Mouse (Mus musculus) bone marrow, adult 2 months (tissue): ENCODE results near the gene Epha7.

Experiments used
- CTCF ChIP-seq: fragments of 200-500 bp; IDR thresholded peaks from 2 replicates; pipeline ENCODE4 v1.5.1; 2011; ENCODE audit warnings: low read length, control low read depth; ENCODE audit not compliant: control insufficient read depth, insufficient read depth
- POLR2A ChIP-seq: fragments of 200-500 bp; IDR thresholded peaks from 2 replicates; pipeline ENCODE4 v1.6.1; 2011; ENCODE audit warnings: low read depth, mild to moderate bottlenecking, control low read depth, low read length, borderline replicate concordance; ENCODE audit not compliant: control insufficient read depth

DNA sequence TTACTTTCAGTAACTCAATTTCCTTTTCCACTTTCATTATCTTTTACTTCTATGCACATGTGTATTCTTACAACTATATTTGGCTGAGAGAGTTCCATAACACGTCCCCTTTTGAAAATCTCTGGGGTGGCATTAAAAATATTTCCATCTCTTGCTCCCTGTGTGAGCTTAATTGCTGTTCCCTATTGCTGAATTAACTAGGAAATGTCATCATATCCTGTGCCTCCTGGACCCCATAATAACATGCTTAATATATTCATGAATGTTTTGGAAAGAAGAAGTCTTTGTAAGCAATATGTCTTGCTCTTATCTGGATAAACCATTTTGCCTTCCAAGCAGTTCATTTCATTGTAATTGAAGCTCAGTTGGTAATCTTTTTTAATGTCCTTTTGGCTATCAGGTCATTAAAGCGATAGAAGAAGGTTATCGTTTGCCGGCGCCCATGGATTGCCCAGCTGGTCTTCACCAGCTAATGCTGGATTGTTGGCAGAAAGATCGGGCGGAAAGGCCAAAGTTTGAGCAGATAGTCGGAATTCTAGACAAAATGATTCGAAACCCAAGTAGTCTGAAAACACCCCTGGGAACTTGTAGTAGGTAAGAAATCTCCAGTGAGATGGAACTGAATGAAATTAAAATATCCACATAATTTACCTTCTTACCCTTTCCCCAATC lies 148.1 kb downstream of the Epha7 start:
- no peak for TF ChIP-seq CTCF
- no peak for TF ChIP-seq POLR2A
